Mouse (Mus musculus): Measurements from ENCODE around the gene Stk16. TPM values are rescaled to one million over a fixed set of nuclear protein-coding genes. Genes with fewer than 3 reads are reported as not detected.

Stk16 gene
- polyA plus RNA-seq, 1 experiment from 2014 or later: 129 TPM

DNA sequence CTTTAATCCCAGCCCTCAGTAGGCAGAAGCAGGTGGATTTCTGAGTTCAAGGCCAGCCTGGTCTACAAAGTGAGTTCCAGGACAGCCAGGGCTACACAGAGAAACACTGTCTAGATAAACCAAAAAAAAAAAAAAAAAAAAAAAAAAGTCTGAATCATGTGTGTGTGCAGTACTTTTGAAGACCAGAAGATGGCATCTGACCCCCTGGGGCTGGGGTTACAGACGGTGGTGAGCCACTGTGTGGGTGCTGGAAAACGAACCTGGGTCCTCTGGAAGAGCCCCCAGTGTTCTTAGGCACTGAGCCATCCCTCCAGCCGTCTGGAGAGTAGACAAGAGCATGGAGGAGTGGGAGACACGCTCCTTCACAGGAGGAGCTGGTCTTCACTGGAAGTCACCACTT is 28.5 kb upstream of the Stk16 start:
- H3K27ac ChIP-seq (ENCODE audit: low read depth, low read length): no peak overlapping the region
- 70% methylated on average over 4 of the region's 4 CpGs for WGBS

DNA sequence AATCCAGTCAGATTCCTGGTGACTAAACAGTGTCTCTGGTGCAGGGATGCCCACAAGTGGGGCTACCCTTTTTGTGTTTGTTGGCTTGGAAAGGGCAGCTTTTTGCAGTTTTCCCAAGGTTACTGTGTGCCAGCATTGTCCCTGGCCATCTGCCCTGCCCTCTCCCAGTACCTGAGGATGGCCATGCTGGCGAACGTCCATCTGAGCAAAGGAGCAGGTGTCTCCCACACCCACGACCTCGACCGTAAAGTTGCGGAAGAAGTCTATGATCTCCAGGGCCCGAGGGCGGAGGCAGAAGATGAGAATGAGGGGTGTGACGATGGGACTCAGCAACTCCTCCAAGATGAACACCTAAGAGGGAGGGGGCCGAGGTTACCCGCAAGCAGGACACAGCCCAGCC is 25.1 kb upstream of the Stk16 start:
- H3K4me1 ChIP-seq (ENCODE audit: control insufficient read depth, insufficient read depth, low read length): peaks cover under 1% of the 10 kb centered on the region; the same call in 1 of the 2 replicates
- H3K27me3 ChIP-seq (ENCODE audit: control insufficient read depth, insufficient read depth, low read length): no peaks in the 10 kb centered on the region
- no peak overlapping the region for H3K4me3 ChIP-seq (ENCODE audit: low read depth, low read length)
- no peak overlapping the region for H3K4me2 ChIP-seq (ENCODE audit: low read depth, low read length)
- H3K27ac ChIP-seq (ENCODE audit: low read depth, low read length): no peak overlapping the region
- no peak for ATAC-seq (ENCODE audit: low read depth)
- 96% methylated on average over 11 of the region's 11 CpGs for WGBS
- H3K36me3 ChIP-seq (ENCODE audit: control insufficient read depth, insufficient read depth, low read length): peaks cover 35% of the 10 kb centered on the region
- H3K9me3 ChIP-seq (ENCODE audit: control insufficient read depth, low read length): no peaks in the 10 kb centered on the region
- no peak overlapping the region for H3K9ac ChIP-seq (replicated peaks; ENCODE audit: low read depth, low read length)

More for the DNA sequence above, 28.5 kb upstream of the Stk16 start:
- no peaks in the 10 kb centered on the region for H3K27me3 ChIP-seq (ENCODE audit: control insufficient read depth, insufficient read depth, low read length)
- no peaks in the 10 kb centered on the region for H3K9me3 ChIP-seq (ENCODE audit: control insufficient read depth, low read length)
- no peak overlapping the region for H3K4me2 ChIP-seq (ENCODE audit: low read depth, low read length)
- peaks cover 15% of the 10 kb centered on the region; the same call in 1 of the 2 replicates for H3K4me1 ChIP-seq (ENCODE audit: control insufficient read depth, insufficient read depth, low read length)
- no peak overlapping the region for H3K4me3 ChIP-seq (ENCODE audit: low read depth, low read length)
- ATAC-seq (ENCODE audit: low read depth): no peak
- peaks cover 29% of the 10 kb centered on the region for H3K36me3 ChIP-seq (ENCODE audit: control insufficient read depth, insufficient read depth, low read length)
- H3K9ac ChIP-seq (replicated peaks; ENCODE audit: low read depth, low read length): no peak overlapping the region

DNA sequence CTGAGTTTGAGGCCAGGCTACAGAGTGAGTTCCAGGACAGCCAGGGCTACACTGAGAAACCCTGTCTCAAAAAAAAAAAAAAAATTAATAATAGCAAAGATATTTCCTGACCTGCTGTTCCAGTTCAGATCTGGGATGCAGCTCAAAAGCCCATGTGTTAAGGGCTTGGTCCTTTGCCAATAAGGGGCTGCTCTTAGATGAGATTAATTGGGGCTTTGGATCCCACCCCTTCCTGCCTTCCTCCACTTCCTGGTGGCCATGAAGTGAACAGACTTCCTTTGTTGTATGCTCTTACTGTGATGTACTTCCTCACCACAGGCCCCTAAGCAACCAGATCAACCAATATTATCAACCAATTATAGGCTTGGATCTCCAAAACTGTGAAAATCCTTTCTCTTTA is 23.5 kb upstream of the Stk16 start:
- Histone ChIP-seq H3K4me2 (ENCODE audit: low read depth, low read length) (no peak overlapping the region), H3K27ac (ENCODE audit: low read depth, low read length) (no peak overlapping the region), H3K27me3 (ENCODE audit: control insufficient read depth, insufficient read depth, low read length) (no peaks in the 10 kb centered on the region; the same call in 1 of the 2 replicates), H3K4me1 (ENCODE audit: control insufficient read depth, insufficient read depth, low read length) (peaks cover 8% of the 10 kb centered on the region; the same call in 1 of the 2 replicates), H3K9ac (replicated peaks; ENCODE audit: low read depth, low read length) (no peak overlapping the region), H3K4me3 (ENCODE audit: low read depth, low read length) (no peak overlapping the region), H3K9me3 (ENCODE audit: control insufficient read depth, low read length) (no peaks in the 10 kb centered on the region), H3K36me3 (ENCODE audit: control insufficient read depth, insufficient read depth, low read length) (peaks cover 34% of the 10 kb centered on the region)
- ATAC-seq (ENCODE audit: low read depth): no peak

DNA sequence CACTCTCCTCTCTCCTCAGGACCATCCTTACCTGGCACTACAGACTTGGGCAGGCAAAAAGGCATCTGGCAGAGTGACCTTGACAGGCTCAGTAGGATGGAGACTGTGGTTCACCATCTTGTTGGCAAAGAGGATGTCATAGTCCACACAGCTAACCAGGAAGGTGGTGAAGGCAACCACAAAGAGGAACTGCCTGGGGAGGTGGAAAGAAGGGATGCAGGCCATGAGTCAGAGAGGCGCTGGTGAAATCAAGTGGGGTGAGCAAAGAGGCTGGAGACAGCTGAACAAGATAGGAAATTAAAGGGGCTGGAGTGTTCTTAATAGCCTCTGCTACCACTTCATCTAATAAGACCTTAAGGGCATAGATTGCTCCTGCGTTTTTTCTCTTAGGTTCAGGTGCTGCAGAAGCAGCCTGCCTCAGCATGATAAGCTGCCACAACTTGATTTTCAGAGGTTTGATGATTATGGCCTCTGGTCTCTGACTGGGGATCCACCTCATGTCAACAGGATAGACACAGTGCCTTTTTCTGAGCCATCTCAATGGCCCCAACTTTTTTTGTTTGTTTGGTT is 22.6 kb upstream of the Stk16 start:
- Histone ChIP-seq H3K4me3 (ENCODE audit: low read depth, low read length) (no peak overlapping the region), H3K9me3 (ENCODE audit: control insufficient read depth, low read length) (no peaks in the 10 kb centered on the region), H3K27ac (ENCODE audit: low read depth, low read length) (no peak overlapping the region), H3K27me3 (ENCODE audit: control insufficient read depth, insufficient read depth, low read length) (no peaks in the 10 kb centered on the region; the same call in 1 of the 2 replicates), H3K4me1 (ENCODE audit: control insufficient read depth, insufficient read depth, low read length) (peaks cover 10% of the 10 kb centered on the region; the same call in 1 of the 2 replicates), H3K9ac (replicated peaks; ENCODE audit: low read depth, low read length) (no peak overlapping the region), H3K36me3 (ENCODE audit: control insufficient read depth, insufficient read depth, low read length) (peaks cover 26% of the 10 kb centered on the region), H3K4me2 (ENCODE audit: low read depth, low read length) (no peak overlapping the region)
- WGBS: 93% methylated on average over 2 of the region's 2 CpGs
- no peak for ATAC-seq (ENCODE audit: low read depth)

DNA sequence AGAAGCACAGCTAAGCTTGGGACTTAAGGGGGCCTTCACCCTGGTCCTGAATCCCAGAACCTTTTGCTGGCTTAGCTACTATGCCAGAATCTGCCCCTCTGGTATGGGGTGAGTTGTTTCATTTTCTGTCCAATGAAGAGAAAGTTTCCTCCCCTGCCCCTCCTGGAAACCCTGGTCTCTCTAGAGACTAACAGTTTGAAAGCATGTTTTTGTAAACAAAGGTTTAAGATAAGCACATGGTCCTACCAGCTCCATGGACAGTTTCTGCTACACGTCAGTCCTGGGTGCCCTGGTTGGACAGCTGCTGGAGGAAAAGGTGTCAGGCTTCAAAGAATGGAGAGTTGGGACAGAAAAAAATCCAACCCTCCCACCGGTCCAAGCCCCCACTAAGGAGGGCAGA is 20.1 kb upstream of the Stk16 start:
- peak overlapping the region; percentile 97 for H3K4me2 ChIP-seq (ENCODE audit: low read depth, low read length)
- peaks cover 15% of the 10 kb centered on the region; the same call in 1 of the 2 replicates for H3K4me1 ChIP-seq (ENCODE audit: control insufficient read depth, insufficient read depth, low read length)
- no peak overlapping the region for H3K27ac ChIP-seq (ENCODE audit: low read depth, low read length)
- H3K4me3 ChIP-seq (ENCODE audit: low read depth, low read length): no peak overlapping the region
- no peaks in the 10 kb centered on the region; the same call in 1 of the 2 replicates for H3K27me3 ChIP-seq (ENCODE audit: control insufficient read depth, insufficient read depth, low read length)
- H3K9ac ChIP-seq (replicated peaks; ENCODE audit: low read depth, low read length): peak overlapping the region; percentile 92; the same call in 1 of the 2 replicates
- H3K36me3 ChIP-seq (ENCODE audit: control insufficient read depth, insufficient read depth, low read length): peaks cover 15% of the 10 kb centered on the region; the same call in 1 of the 2 replicates
- no peak for ATAC-seq (ENCODE audit: low read depth)
- H3K9me3 ChIP-seq (ENCODE audit: control insufficient read depth, low read length): no peaks in the 10 kb centered on the region
- WGBS: 75% methylated on average over 2 of the region's 2 CpGs

DNA sequence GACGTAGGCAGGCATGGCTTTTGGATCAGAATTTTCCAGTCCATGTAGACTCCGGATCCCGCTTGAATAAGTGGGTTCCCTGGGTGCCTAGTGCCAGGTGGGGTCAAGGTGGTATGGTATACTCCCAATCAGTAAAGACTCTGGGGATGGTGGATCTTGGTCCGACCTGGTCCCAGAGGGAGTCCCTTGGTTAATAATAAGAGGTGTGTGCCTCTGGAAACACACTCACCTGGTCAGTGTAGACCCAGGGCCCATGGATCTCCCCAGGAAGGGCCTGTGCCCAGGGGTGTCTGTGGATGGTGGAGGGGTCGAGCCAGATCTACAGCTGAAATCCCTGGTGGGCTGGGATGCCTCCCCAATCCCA is 19.4 kb upstream of the Stk16 start:
- H3K4me3 ChIP-seq (ENCODE audit: low read depth, low read length): peak overlapping the region; percentile 82
- H3K4me2 ChIP-seq (ENCODE audit: low read depth, low read length): peak overlapping the region; percentile 97
- no peaks in the 10 kb centered on the region; the same call in 1 of the 2 replicates for H3K27me3 ChIP-seq (ENCODE audit: control insufficient read depth, insufficient read depth, low read length)
- ATAC-seq (ENCODE audit: low read depth): no peak
- no peaks in the 10 kb centered on the region for H3K9me3 ChIP-seq (ENCODE audit: control insufficient read depth, low read length)
- H3K9ac ChIP-seq (replicated peaks; ENCODE audit: low read depth, low read length): peak overlapping the region; percentile 92
- peak overlapping the region; percentile 95 for H3K27ac ChIP-seq (ENCODE audit: low read depth, low read length)
- H3K4me1 ChIP-seq (ENCODE audit: control insufficient read depth, insufficient read depth, low read length): peaks cover 15% of the 10 kb centered on the region; the same call in 1 of the 2 replicates
- 60% methylated on average over 4 of the region's 5 CpGs for WGBS
- H3K36me3 ChIP-seq (ENCODE audit: control insufficient read depth, insufficient read depth, low read length): peaks cover 13% of the 10 kb centered on the region; the same call in 1 of the 2 replicates

DNA sequence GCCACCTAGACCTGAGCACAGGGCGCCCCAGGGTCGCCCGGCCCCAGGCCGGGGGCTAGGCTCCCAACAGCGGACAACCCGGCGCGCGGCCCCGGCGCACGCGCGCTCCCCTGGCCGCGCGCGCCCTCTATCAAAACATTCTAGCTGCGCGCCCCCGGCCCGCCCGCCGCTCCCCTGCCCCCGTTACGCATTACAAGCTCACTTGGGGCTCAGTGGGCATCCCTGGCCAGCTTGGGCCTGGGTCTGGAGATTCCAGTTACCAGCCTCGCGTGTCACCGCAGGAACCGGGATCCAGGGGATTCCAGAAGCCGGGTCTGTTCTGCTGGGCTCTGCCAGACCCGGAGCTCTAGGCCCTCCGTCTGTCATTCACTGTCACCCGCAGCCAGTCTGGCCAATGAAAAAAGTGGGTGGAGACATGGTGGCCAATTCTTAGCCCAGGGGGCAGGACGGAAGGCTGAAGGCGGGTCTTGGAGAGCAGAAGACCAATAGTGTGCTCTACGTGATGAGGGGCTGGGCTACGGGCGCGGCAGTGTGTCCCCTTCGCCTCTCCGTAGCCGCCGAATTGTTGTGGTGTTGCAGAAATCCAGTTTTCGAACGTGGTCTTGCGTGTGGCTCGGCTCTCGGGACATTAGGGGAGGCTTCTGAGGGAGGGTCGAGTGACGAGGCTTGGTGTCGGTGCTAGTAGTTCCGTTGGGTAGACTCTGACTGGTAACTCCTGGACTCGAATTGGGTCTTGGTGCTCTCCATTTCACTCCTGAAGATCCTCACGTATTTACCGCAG is 18.8 kb upstream of the Stk16 start, which contains the start of the genes Ankzf1 and Atg9a:
TSS of gene Ankzf1 (plus strand) at position 530 of the 781 bp plus-strand sequence.
TSS of gene Atg9a (minus strand) at position 575 of the 781 bp plus-strand sequence.
- H3K9ac ChIP-seq (replicated peaks; ENCODE audit: low read depth, low read length): peak within 1 kb of the TSS; percentile 92
- H3K36me3 ChIP-seq (ENCODE audit: control insufficient read depth, insufficient read depth, low read length): peaks cover 9% of the 10 kb centered on the region; the same call in 1 of the 2 replicates
- H3K9me3 ChIP-seq (ENCODE audit: control insufficient read depth, low read length): no peaks in the 10 kb centered on the region
- H3K4me2 ChIP-seq (ENCODE audit: low read depth, low read length): peak within 1 kb of the TSS; percentile 97
- peaks cover 15% of the 10 kb centered on the region; the same call in 1 of the 2 replicates for H3K4me1 ChIP-seq (ENCODE audit: control insufficient read depth, insufficient read depth, low read length)
- H3K27ac ChIP-seq (ENCODE audit: low read depth, low read length): peak within 1 kb of the TSS; percentile 95
- no peaks in the 10 kb centered on the region; the same call in 1 of the 2 replicates for H3K27me3 ChIP-seq (ENCODE audit: control insufficient read depth, insufficient read depth, low read length)
- peak within 1 kb of the TSS; percentile 82 for H3K4me3 ChIP-seq (ENCODE audit: low read depth, low read length)
- under 1% methylated on average over 49 of the region's 56 CpGs for WGBS
- ATAC-seq (ENCODE audit: low read depth): peak; percentile 100

DNA sequence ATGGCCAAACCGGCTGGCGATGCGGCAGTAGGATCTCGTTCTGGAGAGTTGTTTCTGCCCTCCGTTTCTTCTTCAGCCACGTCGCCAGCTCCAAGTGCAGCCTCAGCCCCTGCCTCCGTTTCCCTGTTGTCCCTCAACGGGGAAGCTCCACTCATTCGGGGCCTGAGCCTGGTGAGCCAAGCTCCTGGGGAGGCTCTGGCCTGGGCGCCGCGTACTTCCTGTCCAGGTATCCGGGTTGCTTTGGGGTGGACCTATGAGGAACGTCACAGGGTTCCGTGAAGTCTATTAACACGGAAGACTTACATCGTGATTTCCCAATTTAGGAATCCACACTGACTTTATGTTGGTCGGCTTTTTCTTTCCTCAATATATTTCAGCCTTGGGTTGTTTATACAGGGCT is 18.2 kb upstream of the Stk16 start:
- WGBS: 2% methylated on average over 19 of the region's 19 CpGs
- H3K4me3 ChIP-seq (ENCODE audit: low read depth, low read length): peak overlapping the region; percentile 82
- H3K9me3 ChIP-seq (ENCODE audit: control insufficient read depth, low read length): no peaks in the 10 kb centered on the region
- peaks cover 15% of the 10 kb centered on the region; the same call in 1 of the 2 replicates for H3K4me1 ChIP-seq (ENCODE audit: control insufficient read depth, insufficient read depth, low read length)
- peak overlapping the region; percentile 92 for H3K9ac ChIP-seq (replicated peaks; ENCODE audit: low read depth, low read length)
- ATAC-seq (ENCODE audit: low read depth): 0 out of 2 replicates have a peak, but pooled peaks have one; percentile 7
- peaks cover 4% of the 10 kb centered on the region; the same call in 1 of the 2 replicates for H3K36me3 ChIP-seq (ENCODE audit: control insufficient read depth, insufficient read depth, low read length)
- H3K27ac ChIP-seq (ENCODE audit: low read depth, low read length): peak overlapping the region; percentile 85
- H3K4me2 ChIP-seq (ENCODE audit: low read depth, low read length): peak overlapping the region; percentile 97
- H3K27me3 ChIP-seq (ENCODE audit: control insufficient read depth, insufficient read depth, low read length): no peaks in the 10 kb centered on the region; the same call in 1 of the 2 replicates

DNA sequence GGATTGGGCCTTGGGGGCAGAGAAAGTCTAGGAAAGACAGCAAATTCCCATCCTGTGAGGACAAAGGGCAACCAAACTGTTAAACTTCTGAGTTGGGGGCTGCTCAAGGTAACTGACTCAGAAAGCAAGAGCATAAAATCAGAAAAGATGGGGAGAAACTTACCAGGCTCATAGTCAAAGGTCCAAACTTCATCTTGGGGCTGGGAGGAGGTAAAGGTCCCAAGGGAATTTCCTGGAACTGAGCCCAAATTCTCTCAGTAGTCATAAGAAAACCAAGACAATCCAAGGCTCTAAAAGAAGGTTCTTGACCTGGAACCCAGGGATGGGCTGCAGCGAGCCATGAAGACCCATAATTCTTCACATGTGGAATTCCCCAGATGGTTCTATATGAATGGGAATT is 9.4 kb upstream of the Stk16 start:
- no peak overlapping the region for H3K9ac ChIP-seq (replicated peaks; ENCODE audit: low read depth, low read length)
- no peak overlapping the region for H3K4me3 ChIP-seq (ENCODE audit: low read depth, low read length)
- WGBS: 85% methylated on average over 1 of the region's 1 CpGs
- no peaks in the 10 kb centered on the region for H3K4me1 ChIP-seq (ENCODE audit: control insufficient read depth, insufficient read depth, low read length)
- ATAC-seq (ENCODE audit: low read depth): no peak
- H3K27ac ChIP-seq (ENCODE audit: low read depth, low read length): no peak overlapping the region
- H3K36me3 ChIP-seq (ENCODE audit: control insufficient read depth, insufficient read depth, low read length): peaks cover 26% of the 10 kb centered on the region; the same call in 1 of the 2 replicates
- H3K9me3 ChIP-seq (ENCODE audit: control insufficient read depth, low read length): no peaks in the 10 kb centered on the region
- H3K27me3 ChIP-seq (ENCODE audit: control insufficient read depth, insufficient read depth, low read length): no peaks in the 10 kb centered on the region
- no peak overlapping the region for H3K4me2 ChIP-seq (ENCODE audit: low read depth, low read length)
